ENCODE assay signal across 14 mouse cellular contexts in genomic region chr6:77838653-77839052, GRCm38 (mm10).
DNase-seq lines count a peak whose midpoint lies in the region; ATAC-seq and TF ChIP-seq lines count a peak whose summit lies in the region.
"Had no signal": no experiment of that assay in that cellular context is flagged by ENCODE, and none has a peak within 500 bp of the region (broad histone marks: within the 10 kb centered on the region; RNA-seq: fewer than 3 reads in every experiment).

No protein-coding gene starts in this region.

- no peak for DNase-seq in cerebellum, postnatal 4 days (ENCODE audit: low spot score in 2 of 2)
- no peak for DNase-seq in hindbrain, embryonic 14.5 days (ENCODE audit: low spot score)
- peak; percentile 36 to 43 for DNase-seq in cerebellum, postnatal 10 days
- peak; percentile 44 for DNase-seq in hindbrain, postnatal 0 days (ENCODE audit: low spot score)
- DNase-seq in liver, embryonic 11.5 days (ENCODE audit: low spot score): no peak
- DNase-seq in thymus, postnatal 14 days: no peak
- DNase-seq: heart, postnatal 4 days; liver, postnatal 0 days; lung, postnatal 14 days had no signal

- H3K9me3 ChIP-seq in hindbrain, embryonic 14.5 days (ENCODE audit: control insufficient read depth, low read length): no peaks in the 10 kb centered on the region
- no peaks in the 10 kb centered on the region for H3K9me3 ChIP-seq in hindbrain, embryonic 13.5 days
- no peaks in the 10 kb centered on the region for H3K9me3 ChIP-seq in hindbrain, postnatal 0 days (ENCODE audit: low read length)
- H3K9me3 ChIP-seq in liver, embryonic 11.5 days (ENCODE audit: control insufficient read depth, low read length): no peaks in the 10 kb centered on the region
- H3K9me3 ChIP-seq: heart, embryonic 13.5 days; limb, embryonic 15.5 days had no signal

- H3K36me3 ChIP-seq in hindbrain, embryonic 14.5 days (replicated peaks; ENCODE audit: control insufficient read depth, insufficient read depth): no peaks in the 10 kb centered on the region
- peaks cover under 1% of the 10 kb centered on the region; the same call in 1 of the 2 replicates for H3K36me3 ChIP-seq in hindbrain, embryonic 13.5 days
- no peaks in the 10 kb centered on the region for H3K36me3 ChIP-seq in hindbrain, postnatal 0 days (ENCODE audit: insufficient read depth, low read length)
- H3K36me3 ChIP-seq in liver, embryonic 11.5 days (ENCODE audit: control insufficient read depth, insufficient read depth, low read length): no peaks in the 10 kb centered on the region
- H3K36me3 ChIP-seq: heart, embryonic 13.5 days; limb, embryonic 15.5 days had no signal

- H3K4me2 ChIP-seq in hindbrain, embryonic 14.5 days (replicated peaks): no peak overlapping the region
- no peak overlapping the region for H3K4me2 ChIP-seq in hindbrain, embryonic 13.5 days
- no peak overlapping the region for H3K4me2 ChIP-seq in hindbrain, postnatal 0 days (ENCODE audit: low read depth, low read length)
- no peak overlapping the region for H3K4me2 ChIP-seq in liver, embryonic 11.5 days
- H3K4me2 ChIP-seq: heart, embryonic 13.5 days; limb, embryonic 15.5 days had no signal

- ATAC-seq in cerebellum, adult (ENCODE audit: insufficient number of reproducible peaks, low FRiP score, low TSS enrichment): peak; percentile 89
- ATAC-seq in hindbrain, embryonic 14.5 days (ENCODE audit: low FRiP score): peak; percentile 66; the same call in 1 of the 2 replicates
- no peak for ATAC-seq in hindbrain, embryonic 13.5 days (ENCODE audit: low FRiP score)
- ATAC-seq in hindbrain, postnatal 0 days: peak; percentile 70; the same call in 1 of the 2 replicates
- ATAC-seq in liver, embryonic 11.5 days (replicated peaks; ENCODE audit: low FRiP score): no peak
- ATAC-seq: intestine, postnatal 0 days; liver, postnatal 0 days had no signal

- H3K4me3 ChIP-seq in hindbrain, embryonic 14.5 days (replicated peaks; ENCODE audit: low read length): no peak overlapping the region
- H3K4me3 ChIP-seq in hindbrain, embryonic 13.5 days: no peak overlapping the region
- no peak overlapping the region for H3K4me3 ChIP-seq in hindbrain, postnatal 0 days (ENCODE audit: low read length)
- no peak overlapping the region for H3K4me3 ChIP-seq in liver, embryonic 11.5 days (ENCODE audit: low read depth, low read length)
- H3K4me3 ChIP-seq: heart, embryonic 13.5 days; limb, embryonic 15.5 days had no signal

- H3K27me3 ChIP-seq in hindbrain, embryonic 14.5 days (ENCODE audit: control insufficient read depth, insufficient read depth, low read length): no peaks in the 10 kb centered on the region
- no peaks in the 10 kb centered on the region for H3K27me3 ChIP-seq in hindbrain, embryonic 13.5 days
- no peaks in the 10 kb centered on the region for H3K27me3 ChIP-seq in hindbrain, postnatal 0 days (ENCODE audit: insufficient read depth, low read length)
- no peaks in the 10 kb centered on the region for H3K27me3 ChIP-seq in liver, embryonic 11.5 days (replicated peaks; ENCODE audit: control insufficient read depth, insufficient read depth, low read length)
- H3K27me3 ChIP-seq: heart, embryonic 13.5 days; limb, embryonic 15.5 days had no signal

- H3K4me1 ChIP-seq in hindbrain, embryonic 14.5 days (replicated peaks; ENCODE audit: control insufficient read depth, insufficient read depth, low read length): no peaks in the 10 kb centered on the region; the same call in 1 of the 2 replicates
- H3K4me1 ChIP-seq in hindbrain, embryonic 13.5 days (replicated peaks): peaks cover 13% of the 10 kb centered on the region
- no peaks in the 10 kb centered on the region for H3K4me1 ChIP-seq in hindbrain, postnatal 0 days (ENCODE audit: insufficient read depth, low read length)
- H3K4me1 ChIP-seq in liver, embryonic 11.5 days (replicated peaks; ENCODE audit: control insufficient read depth, insufficient read depth, low read length): no peaks in the 10 kb centered on the region
- H3K4me1 ChIP-seq: heart, embryonic 13.5 days; limb, embryonic 15.5 days had no signal

- H3K9ac ChIP-seq in hindbrain, embryonic 14.5 days: no peak overlapping the region
- H3K9ac ChIP-seq in hindbrain, embryonic 13.5 days: no peak overlapping the region
- no peak overlapping the region for H3K9ac ChIP-seq in hindbrain, postnatal 0 days (replicated peaks; ENCODE audit: low read length)
- H3K9ac ChIP-seq in liver, embryonic 11.5 days (ENCODE audit: low read depth, low read length): no peak overlapping the region
- H3K9ac ChIP-seq: heart, embryonic 13.5 days; limb, embryonic 15.5 days; liver, postnatal 0 days had no signal

- H3K27ac ChIP-seq in hindbrain, embryonic 14.5 days: no peak overlapping the region
- no peak overlapping the region for H3K27ac ChIP-seq in hindbrain, embryonic 13.5 days
- no peak overlapping the region for H3K27ac ChIP-seq in hindbrain, postnatal 0 days
- no peak overlapping the region for H3K27ac ChIP-seq in liver, embryonic 11.5 days (ENCODE audit: low read depth, low read length)
- H3K27ac ChIP-seq: heart, embryonic 13.5 days; limb, embryonic 15.5 days had no signal

- no peak for TF ChIP-seq CTCF in hindbrain, postnatal 0 days (IDR thresholded peaks at IDR 0.05; ENCODE audit: low read depth)

Comparison
In these comparisons a context has a peak if more than half of its experiments do, and no peak if none do; other contexts are left out.
1. ATAC-seq: peak in cerebellum, adult (single experiment), hindbrain, embryonic 14.5 days (single experiment) and hindbrain, postnatal 0 days (single experiment); none in hindbrain, embryonic 13.5 days (single experiment) and liver, embryonic 11.5 days (single experiment).
2. DNase-seq: peak in cerebellum, postnatal 10 days (2 of 2) and hindbrain, postnatal 0 days (single experiment); none in cerebellum, postnatal 4 days (0 of 2), hindbrain, embryonic 14.5 days (single experiment), liver, embryonic 11.5 days (single experiment) and thymus, postnatal 14 days (single experiment).